Mouse (Mus musculus) liver, embryonic 14.5 days (tissue): ENCODE data around the gene Eri3.

Experiments
- CTCF ChIP-seq: IDR thresholded peaks from 2 replicates; pipeline ENCODE4 v1.5.1; 2016; ENCODE audit warnings: antibody characterized with exemption, low read depth, control low read depth
- EP300 ChIP-seq: IDR thresholded peaks from 2 replicates; pipeline ENCODE4 v1.6.1; 2016; ENCODE audit warnings: antibody characterized with exemption, low read depth

- TF ChIP-seq CTCF, result no peak
- no peak for TF ChIP-seq EP300
Measured at GRCm38 (mm10) chr4:117664411-117665137, 114.4 kb downstream of the Eri3 start.
